Mouse (Mus musculus) intestine, embryonic 15.5 days (tissue): ENCODE measurements at regions not wholly inside any gene's neighbourhood (a gene's known extent, or its start where the extent isn't known, plus 50 kb on each side); places are given as distances from the start of the nearest gene placed in this dataset.

ENCODE experiments used
- ATAC-seq: fragments of 200-750 bp; cut with Nextera tagmentation; 2 replicates; pipeline ENCODE4 v1.8.0; 2017; ENCODE audit warnings: moderate TSS enrichment, moderate library complexity
- H3K27ac ChIP-seq: fragments of 300-500 bp; sonication (generic); 2 replicates; pipeline ENCODE4 v1.5.1; 2015; ENCODE audit warnings: mild to moderate bottlenecking, inconsistent platforms
- H3K27me3 ChIP-seq: fragments of 300-500 bp; sonication (generic); replicated peaks from 2 replicates; pipeline ENCODE4 v1.6.1; 2015; ENCODE audit warnings: inconsistent platforms
- H3K36me3 ChIP-seq: fragments of 300-500 bp; sonication (generic); 2 replicates; pipeline ENCODE4 v1.6.1; 2015; ENCODE audit warnings: inconsistent platforms
- H3K4me1 ChIP-seq: fragments of 300-500 bp; sonication (generic); replicated peaks from 2 replicates; pipeline ENCODE4 v1.6.1; 2015; ENCODE audit warnings: inconsistent platforms
- H3K4me2 ChIP-seq: fragments of 300-500 bp; sonication (generic); replicated peaks from 2 replicates; pipeline ENCODE4 v1.6.1; 2015; ENCODE audit warnings: mild to moderate bottlenecking, inconsistent platforms
- H3K4me3 ChIP-seq: fragments of 300-500 bp; sonication (generic); replicated peaks from 2 replicates; pipeline ENCODE4 v1.5.1; 2015; ENCODE audit warnings: inconsistent platforms
- H3K9ac ChIP-seq: fragments of 300-500 bp; sonication (generic); 2 replicates; pipeline ENCODE4 v1.6.1; 2015; ENCODE audit warnings: inconsistent platforms
- H3K9me3 ChIP-seq: fragments of 300-500 bp; sonication (generic); 2 replicates; pipeline ENCODE4 v1.6.1; 2016; ENCODE audit warnings: inconsistent platforms
- WGBS: fragments of 180-500 bp; shearing (Covaris S2); methylation state at CpG from one replicate; pipeline ENCODE4 v1.1.7; 2015; 5-methylcytosine and 5-hydroxymethylcytosine counted together

GRCm38 (mm10) chr2:79132518-79132845 lies 122.7 kb upstream of the Itga4 start:
- ATAC-seq = no peak
- WGBS = 86% methylated on average over 3 of the region's 3 CpGs
- Histone ChIP-seq H3K4me2 (no peak overlapping the region), H3K27me3 (no peaks in the 10 kb centered on the region), H3K9ac (no peak overlapping the region), H3K4me1 (no peaks in the 10 kb centered on the region), H3K36me3 (no peaks in the 10 kb centered on the region), H3K9me3 (no peaks in the 10 kb centered on the region), H3K27ac (no peak overlapping the region), H3K4me3 (no peak overlapping the region)

- Histone ChIP-seq H3K4me2 (no peak overlapping the region), H3K4me3 (no peak overlapping the region), H3K27me3 (no peaks in the 10 kb centered on the region), H3K9ac (no peak overlapping the region), H3K4me1 (no peaks in the 10 kb centered on the region), H3K36me3 (no peaks in the 10 kb centered on the region), H3K27ac (no peak overlapping the region), H3K9me3 (no peaks in the 10 kb centered on the region)
- peak; percentile 53; the same call in 1 of the 2 replicates for ATAC-seq
- WGBS = 55% methylated on average over 5 of the region's 5 CpGs
Measured at GRCm38 (mm10) chr2:79134281-79134680, 120.9 kb upstream of the Itga4 start.

- H3K4me3 ChIP-seq = no peak overlapping the region
- WGBS = 88% methylated on average over 2 of the region's 2 CpGs
- ATAC-seq = no peak
- H3K4me2 ChIP-seq = no peak overlapping the region
- H3K9me3 ChIP-seq = no peaks in the 10 kb centered on the region
- no peaks in the 10 kb centered on the region for H3K36me3 ChIP-seq
- no peak overlapping the region for H3K27ac ChIP-seq
- no peaks in the 10 kb centered on the region for H3K27me3 ChIP-seq
- H3K4me1 ChIP-seq = no peaks in the 10 kb centered on the region
- H3K9ac ChIP-seq = no peak overlapping the region
Measured at GRCm38 (mm10) chr2:79135986-79136385, 119.2 kb upstream of the Itga4 start.

GRCm38 (mm10) chr2:79136619-79137458 lies 118.4 kb upstream of the Itga4 start:
- WGBS = 76% methylated on average over 12 of the region's 12 CpGs
- Histone ChIP-seq H3K27me3 (no peaks in the 10 kb centered on the region), H3K4me3 (no peak overlapping the region), H3K9me3 (no peaks in the 10 kb centered on the region), H3K4me1 (no peaks in the 10 kb centered on the region), H3K9ac (no peak overlapping the region), H3K36me3 (no peaks in the 10 kb centered on the region), H3K4me2 (no peak overlapping the region), H3K27ac (no peak overlapping the region)
- ATAC-seq = no peak

- ATAC-seq = no peak
- Histone ChIP-seq H3K9me3 (no peaks in the 10 kb centered on the region), H3K4me1 (no peaks in the 10 kb centered on the region), H3K36me3 (no peaks in the 10 kb centered on the region), H3K9ac (no peak overlapping the region), H3K27me3 (no peaks in the 10 kb centered on the region), H3K4me2 (no peak overlapping the region), H3K27ac (no peak overlapping the region), H3K4me3 (no peak overlapping the region)
- WGBS = 24% methylated on average over 6 of the region's 6 CpGs
Measured at GRCm38 (mm10) chr2:79137694-79138171, 117.5 kb upstream of the Itga4 start.

GRCm38 (mm10) chr2:79138368-79139109 lies 116.7 kb upstream of the Itga4 start:
- no peak for ATAC-seq
- Histone ChIP-seq H3K36me3 (no peaks in the 10 kb centered on the region), H3K27me3 (no peaks in the 10 kb centered on the region)

GRCm38 (mm10) chr2:79141961-79142360 lies 113.3 kb upstream of the Itga4 start:
- no peaks in the 10 kb centered on the region for H3K4me1 ChIP-seq
- WGBS = 16% methylated on average over 7 of the region's 7 CpGs
- H3K9me3 ChIP-seq = no peaks in the 10 kb centered on the region
- no peak overlapping the region for H3K27ac ChIP-seq
- no peak overlapping the region for H3K9ac ChIP-seq
- no peak overlapping the region for H3K4me3 ChIP-seq
- no peaks in the 10 kb centered on the region for H3K27me3 ChIP-seq
- peak; percentile 59; the same call in 1 of the 2 replicates for ATAC-seq
- no peak overlapping the region for H3K4me2 ChIP-seq
- H3K36me3 ChIP-seq = no peaks in the 10 kb centered on the region

More at GRCm38 (mm10) chr2:79138368-79139109, 116.7 kb upstream of the Itga4 start:
- no peaks in the 10 kb centered on the region for H3K9me3 ChIP-seq
- no peak overlapping the region for H3K4me3 ChIP-seq
- H3K27ac ChIP-seq = no peak overlapping the region
- WGBS = 87% methylated on average over 8 of the region's 8 CpGs
- H3K9ac ChIP-seq = no peak overlapping the region
- H3K4me1 ChIP-seq = no peaks in the 10 kb centered on the region
- no peak overlapping the region for H3K4me2 ChIP-seq

- no peaks in the 10 kb centered on the region for H3K36me3 ChIP-seq
- H3K4me3 ChIP-seq = no peak overlapping the region
- H3K4me1 ChIP-seq = no peaks in the 10 kb centered on the region
- 68% methylated on average over 3 of the region's 3 CpGs for WGBS
- no peak overlapping the region for H3K4me2 ChIP-seq
- H3K9ac ChIP-seq = no peak overlapping the region
- no peaks in the 10 kb centered on the region for H3K27me3 ChIP-seq
- ATAC-seq = no peak
- no peak overlapping the region for H3K27ac ChIP-seq
- no peaks in the 10 kb centered on the region for H3K9me3 ChIP-seq
Measured at GRCm38 (mm10) chr2:79143196-79143595, 112.0 kb upstream of the Itga4 start.

- H3K4me1 ChIP-seq = peaks cover 6% of the 10 kb centered on the region; the same call in 1 of the 2 replicates
- no peak overlapping the region for H3K27ac ChIP-seq
- no peaks in the 10 kb centered on the region for H3K9me3 ChIP-seq
- no peak overlapping the region for H3K4me2 ChIP-seq
- H3K36me3 ChIP-seq = no peaks in the 10 kb centered on the region
- no peak overlapping the region for H3K9ac ChIP-seq
- H3K27me3 ChIP-seq = no peaks in the 10 kb centered on the region
- 81% methylated on average over 1 of the region's 1 CpGs for WGBS
- no peak overlapping the region for H3K4me3 ChIP-seq
- no peak for ATAC-seq
Measured at GRCm38 (mm10) chr2:79145897-79146296, 109.3 kb upstream of the Itga4 start.

GRCm38 (mm10) chr2:79146563-79146962 lies 108.7 kb upstream of the Itga4 start:
- H3K9ac ChIP-seq = no peak overlapping the region
- 93% methylated on average over 4 of the region's 4 CpGs for WGBS
- no peak overlapping the region for H3K4me2 ChIP-seq
- peaks cover 6% of the 10 kb centered on the region; the same call in 1 of the 2 replicates for H3K4me1 ChIP-seq
- no peaks in the 10 kb centered on the region for H3K36me3 ChIP-seq
- H3K27ac ChIP-seq = no peak overlapping the region
- no peaks in the 10 kb centered on the region for H3K9me3 ChIP-seq
- H3K27me3 ChIP-seq = no peaks in the 10 kb centered on the region
- H3K4me3 ChIP-seq = no peak overlapping the region
- ATAC-seq = no peak

- Histone ChIP-seq H3K9ac (no peak overlapping the region), H3K36me3 (no peaks in the 10 kb centered on the region), H3K27me3 (no peaks in the 10 kb centered on the region), H3K4me3 (no peak overlapping the region), H3K27ac (no peak overlapping the region), H3K4me2 (no peak overlapping the region), H3K9me3 (no peaks in the 10 kb centered on the region), H3K4me1 (peaks cover 6% of the 10 kb centered on the region; the same call in 1 of the 2 replicates)
- ATAC-seq = no peak
- WGBS = 54% methylated on average over 3 of the region's 3 CpGs
Measured at GRCm38 (mm10) chr2:79149012-79149698, 106.1 kb upstream of the Itga4 start.

- H3K4me3 ChIP-seq = no peak overlapping the region
- peaks cover 6% of the 10 kb centered on the region; the same call in 1 of the 2 replicates for H3K4me1 ChIP-seq
- H3K36me3 ChIP-seq = no peaks in the 10 kb centered on the region
- ATAC-seq = no peak
- H3K4me2 ChIP-seq = no peak overlapping the region
- 87% methylated on average over 4 of the region's 4 CpGs for WGBS
- H3K27ac ChIP-seq = no peak overlapping the region
- no peaks in the 10 kb centered on the region for H3K9me3 ChIP-seq
- H3K9ac ChIP-seq = no peak overlapping the region
- no peaks in the 10 kb centered on the region for H3K27me3 ChIP-seq
Measured at GRCm38 (mm10) chr2:79151610-79152009, 103.6 kb upstream of the Itga4 start.
